Comparison of ENCODE assay signal across 12 mouse cellular contexts in genomic region chr17:45742371-45743147, GRCm38 (mm10). TPM values are rescaled to one million over a fixed set of nuclear protein-coding genes. Genes with fewer than 3 reads are reported as not detected.
DNase-seq lines count a peak whose midpoint lies in the region; ATAC-seq and TF ChIP-seq lines count a peak whose summit lies in the region.
"Had no signal": no experiment of that assay in that cellular context is flagged by ENCODE, and none has a peak within 500 bp of the region (broad histone marks: within the 10 kb centered on the region; RNA-seq: fewer than 3 reads in every experiment).

No protein-coding gene starts in this region.

- no peak overlapping the region for H3K4me3 ChIP-seq in heart, embryonic 13.5 days
- no peak overlapping the region for H3K4me3 ChIP-seq in embryonic facial prominence, embryonic 10.5 days
- H3K4me3 ChIP-seq in liver, embryonic 13.5 days (replicated peaks): peak overlapping the region; percentile 3; the same call in 1 of the 2 replicates
- H3K4me3 ChIP-seq in left cerebral cortex, adult 2 months: no peak overlapping the region
- H3K4me3 ChIP-seq: erythroblast, embryonic 14.5 days had no signal

- intact Hi-C loops in left cerebral cortex, adult 2 months (cut with DNase I): no loop called here

- no peak for DNase-seq in heart, adult 8-10 months (ENCODE audit: low spot score)
- no peak for DNase-seq in embryonic facial prominence, embryonic 10.5 days (ENCODE audit: low spot score)
- peak; percentile 62 for DNase-seq in liver, embryonic 13.5 days
- no peak for DNase-seq in left cerebral cortex, adult 2 months (ENCODE audit: extremely low spot score in 1 of 2, low spot score in 2 of 2)
- no peak for DNase-seq in gastrocnemius, adult 8-10 months (ENCODE audit: low spot score in 2 of 2)
- DNase-seq: cerebellum, postnatal 36 days; kidney, adult 11 months; right cerebral cortex, postnatal 14 days had no signal

- no peak for TF ChIP-seq CTCF in left cerebral cortex, adult 2 months (IDR thresholded peaks at IDR 0.05)

- H3K36me3 ChIP-seq in heart, embryonic 13.5 days: no peaks in the 10 kb centered on the region
- no peaks in the 10 kb centered on the region for H3K36me3 ChIP-seq in embryonic facial prominence, embryonic 10.5 days (replicated peaks)
- H3K36me3 ChIP-seq in liver, embryonic 13.5 days: no peaks in the 10 kb centered on the region

- WGBS in heart, embryonic 13.5 days: 35% methylated on average over 13 of the region's 13 CpGs
- 52% methylated on average over 13 of the region's 13 CpGs for WGBS in embryonic facial prominence, embryonic 10.5 days
- WGBS in liver, embryonic 13.5 days (ENCODE audit: insufficient replicate concordance): 28% methylated on average over 13 of the region's 13 CpGs

- H3K9ac ChIP-seq in heart, embryonic 13.5 days: peak overlapping the region; percentile 62
- peak overlapping the region; percentile 56 for H3K9ac ChIP-seq in liver, embryonic 13.5 days

- peaks cover 4% of the 10 kb centered on the region; the same call in 1 of the 2 replicates for H3K27me3 ChIP-seq in heart, embryonic 13.5 days (replicated peaks)
- 0 out of 2 replicates have a peak, but pooled peaks cover 3% of the 10 kb centered on the region for H3K27me3 ChIP-seq in embryonic facial prominence, embryonic 10.5 days (replicated peaks; ENCODE audit: low read depth, poor library complexity, severe bottlenecking)
- no peaks in the 10 kb centered on the region for H3K27me3 ChIP-seq in liver, embryonic 13.5 days

- H3K27ac ChIP-seq in heart, embryonic 13.5 days (replicated peaks): no peak overlapping the region
- peak overlapping the region; percentile 57; the same call in 1 of the 2 replicates for H3K27ac ChIP-seq in embryonic facial prominence, embryonic 10.5 days (replicated peaks)
- peak overlapping the region; percentile 79 for H3K27ac ChIP-seq in liver, embryonic 13.5 days
- H3K27ac ChIP-seq in left cerebral cortex, adult 2 months: no peak overlapping the region

- H3K9me3 ChIP-seq in heart, embryonic 13.5 days: no peaks in the 10 kb centered on the region
- H3K9me3 ChIP-seq in embryonic facial prominence, embryonic 10.5 days: no peaks in the 10 kb centered on the region
- H3K9me3 ChIP-seq in liver, embryonic 13.5 days (replicated peaks): no peaks in the 10 kb centered on the region

- H3K4me1 ChIP-seq in heart, embryonic 13.5 days: peaks cover 25% of the 10 kb centered on the region
- peaks cover 32% of the 10 kb centered on the region for H3K4me1 ChIP-seq in embryonic facial prominence, embryonic 10.5 days
- H3K4me1 ChIP-seq in liver, embryonic 13.5 days (replicated peaks): peaks cover 64% of the 10 kb centered on the region

- H3K4me2 ChIP-seq in heart, embryonic 13.5 days: no peak overlapping the region
- peak overlapping the region; percentile 38 for H3K4me2 ChIP-seq in liver, embryonic 13.5 days

- no peak for ATAC-seq in heart, embryonic 13.5 days (ENCODE audit: extremely low read depth, insufficient number of reproducible peaks, low FRiP score, low TSS enrichment)
- peak; percentile 79 for ATAC-seq in liver, embryonic 13.5 days (ENCODE audit: low read depth)
- ATAC-seq in megakaryocyte, adult 5-6 weeks (ENCODE audit: poor library complexity, severe bottlenecking): peak; percentile 59; the same call in 1 of the 2 replicates

RNA-seq across cellular contexts. Expression of gene 1600014C23Rik, which starts 8.9 kb away (rescaled TPM):
- 0.64 and 0.84 TPM in 2 replicates for polyA plus RNA-seq in heart, embryonic 13.5 days (2015; fragmentation: Nextera tagmentation; extraction: Ambion mirVana)
- 1 to 10 TPM in 1 of 4 experiments, under 1 TPM in 3; 0.56 to 1.2 (median 0.94) TPM for total RNA-seq in heart, adult 8-10 months (2022)
- polyA plus RNA-seq in embryonic facial prominence, embryonic 10.5 days (2016; fragmentation: Nextera tagmentation; extraction: Ambion mirVana): not detected in 2 replicates
- polyA plus RNA-seq in liver, embryonic 13.5 days (2015; fragmentation: Nextera tagmentation; extraction: Ambion mirVana): not detected in 2 replicates
- total RNA-seq in megakaryocyte, adult 5-6 weeks (2015): not detected in 2 replicates
- total RNA-seq in megakaryocyte, adult 5-6 weeks (2017): not detected in 2 replicates
- not detected for total RNA-seq in left cerebral cortex, adult 2 months (2021)
- under 1 TPM in 1 of 4 experiments, not detected in 3; 0.92 TPM for total RNA-seq in gastrocnemius, adult 8-10 months (2022)
- polyA plus RNA-seq: erythroblast, embryonic 14.5 days; neural tube, embryonic 14.5 days had no signal

RNA-seq across cellular contexts. Expression of gene Tmem63b, which starts 55.9 kb away (rescaled TPM):
- 35.5 and 39.3 TPM in 2 replicates for polyA plus RNA-seq in heart, embryonic 13.5 days (2015; fragmentation: Nextera tagmentation; extraction: Ambion mirVana)
- total RNA-seq in heart, adult 8-10 months (2022): 10 to 100 TPM; 91.5 to 96.4 (median 93.2) TPM
- polyA plus RNA-seq in embryonic facial prominence, embryonic 10.5 days (2016; fragmentation: Nextera tagmentation; extraction: Ambion mirVana): 41.6 and 51.6 TPM in 2 replicates
- 7.7 and 8.3 TPM in 2 replicates for polyA plus RNA-seq in liver, embryonic 13.5 days (2015; fragmentation: Nextera tagmentation; extraction: Ambion mirVana)
- 3.3 and 5.3 TPM in 2 replicates for total RNA-seq in megakaryocyte, adult 5-6 weeks (2015)
- 3.6 and 5.3 TPM in 2 replicates for total RNA-seq in megakaryocyte, adult 5-6 weeks (2017)
- total RNA-seq in left cerebral cortex, adult 2 months (2021): 100 to 1,000 TPM; 176 to 184 TPM
- total RNA-seq in gastrocnemius, adult 8-10 months (2022): 10 to 100 TPM; 65.5 to 74.0 (median 68.3) TPM

RNA-seq across cellular contexts. Expression of gene Mrpl14, which starts 56.4 kb away (rescaled TPM):
- polyA plus RNA-seq in heart, embryonic 13.5 days (2015; fragmentation: Nextera tagmentation; extraction: Ambion mirVana): 126 and 147 TPM in 2 replicates
- total RNA-seq in heart, adult 8-10 months (2022): 100 to 1,000 TPM; 163 to 174 (median 168) TPM
- polyA plus RNA-seq in embryonic facial prominence, embryonic 10.5 days (2016; fragmentation: Nextera tagmentation; extraction: Ambion mirVana): 156 and 170 TPM in 2 replicates
- polyA plus RNA-seq in liver, embryonic 13.5 days (2015; fragmentation: Nextera tagmentation; extraction: Ambion mirVana): 123 and 133 TPM in 2 replicates
- 30.3 and 34.7 TPM in 2 replicates for total RNA-seq in megakaryocyte, adult 5-6 weeks (2015)
- total RNA-seq in megakaryocyte, adult 5-6 weeks (2017): 12.7 and 14.7 TPM in 2 replicates
- total RNA-seq in left cerebral cortex, adult 2 months (2021): 10 to 100 TPM; 42.4 to 44.1 TPM
- 100 to 1,000 TPM; 105 to 141 (median 132) TPM for total RNA-seq in gastrocnemius, adult 8-10 months (2022)

Comparison
In these comparisons a context has a peak if more than half of its experiments do, and no peak if none do; other contexts are left out.
1. H3K27ac ChIP-seq: peak in embryonic facial prominence, embryonic 10.5 days (single experiment) and liver, embryonic 13.5 days (single experiment); none in heart, embryonic 13.5 days (single experiment) and left cerebral cortex, adult 2 months (single experiment).
2. RNA of gene Tmem63b, which starts 55.9 kb away (total RNA-seq): 176 to 184 TPM in left cerebral cortex, adult 2 months, 91.5 to 96.4 TPM in heart, adult 8-10 months and 65.5 to 74.0 TPM in gastrocnemius, adult 8-10 months; 3.3 to 5.3 TPM in megakaryocyte, adult 5-6 weeks; every median in the first group is over 10 times any median in the second.